Mouse (Mus musculus) bone marrow macrophage, adult 2 months (primary cell): ENCODE data around the gene Nostrin. TPM values are rescaled to one million over a fixed set of nuclear protein-coding genes. Genes with fewer than 3 reads are reported as not detected.

ENCODE experiments used
- H3K27ac ChIP-seq: 2 replicates; pipeline ENCODE4 v1.5.1; 2012; ENCODE audit warnings: low read depth, low read length; ENCODE audit not compliant: insufficient read depth
- H3K4me1 ChIP-seq: 2 replicates; pipeline ENCODE4 v1.6.1; 2012; ENCODE audit warnings: low read length; ENCODE audit not compliant: control insufficient read depth, insufficient read depth
- H3K4me3 ChIP-seq: 2 replicates; pipeline ENCODE4 v1.5.1; 2012; ENCODE audit warnings: mild to moderate bottlenecking, low read length, moderate library complexity; ENCODE audit not compliant: insufficient read depth
- CTCF ChIP-seq: IDR thresholded peaks from 2 replicates; pipeline ENCODE4 v1.5.1; 2012; ENCODE audit warnings: low read depth, mild to moderate bottlenecking, low read length, moderate library complexity
- POLR2A ChIP-seq: IDR thresholded peaks from 2 replicates; pipeline ENCODE4 v1.6.1; 2012; ENCODE audit warnings: mild to moderate bottlenecking, low read depth, low read length, borderline replicate concordance
- polyA plus RNA-seq: library from polyadenylated mRNA; stranded (reverse); fragments of >200 nt; gene quantifications from 2 replicates; pipeline ENCODE4 v1.2.4, GENCODE M21; 2012; ENCODE audit not compliant: missing spikeins, insufficient read depth, insufficient read length

Gene Nostrin
- polyA plus RNA-seq, 1 experiment = 38.4 TPM

GRCm38 (mm10) chr2:69128921-69129395 is 6.6 kb upstream of the Nostrin start:
- Histone ChIP-seq H3K27ac (peak overlapping the region; percentile 94), H3K4me1 (peaks cover 35% of the 10 kb centered on the region), H3K4me3 (peak overlapping the region; percentile 28)
- no peak for TF ChIP-seq CTCF
- no peak for TF ChIP-seq POLR2A

- no peak for TF ChIP-seq CTCF
- H3K27ac ChIP-seq = peak overlapping the region; percentile 94
- H3K4me3 ChIP-seq = no peak overlapping the region
- peaks cover 35% of the 10 kb centered on the region for H3K4me1 ChIP-seq
These were observed 6.0 kb upstream of the Nostrin start for GRCm38 (mm10) chr2:69129425-69130210.

GRCm38 (mm10) chr2:69132046-69132445 is 3.6 kb upstream of the Nostrin start:
- TF ChIP-seq CTCF (no peak), POLR2A (no peak)
- H3K4me3 ChIP-seq = no peak overlapping the region
- H3K27ac ChIP-seq = no peak overlapping the region

GRCm38 (mm10) chr2:69132488-69133040 is 3.0 kb upstream of the Nostrin start:
- Histone ChIP-seq H3K4me3 (no peak overlapping the region), H3K4me1 (peaks cover 50% of the 10 kb centered on the region), H3K27ac (no peak overlapping the region)
- TF ChIP-seq CTCF = no peak
- no peak for TF ChIP-seq POLR2A

More at GRCm38 (mm10) chr2:69132046-69132445, 3.6 kb upstream of the Nostrin start:
- peaks cover 47% of the 10 kb centered on the region for H3K4me1 ChIP-seq

GRCm38 (mm10) chr2:69134186-69134585 is 1.4 kb upstream of the Nostrin start:
- H3K4me3 ChIP-seq = no peak overlapping the region
- H3K4me1 ChIP-seq = peaks cover 40% of the 10 kb centered on the region
- no peak overlapping the region for H3K27ac ChIP-seq
- TF ChIP-seq CTCF (no peak), POLR2A (no peak)

- TF ChIP-seq POLR2A (no peak), CTCF (no peak)
- no peak overlapping the region; the same call in 1 of the 2 replicates for H3K27ac ChIP-seq
These were observed 663 bp upstream of the Nostrin start for GRCm38 (mm10) chr2:69134937-69135336.

GRCm38 (mm10) chr2:69137406-69138084 is 1.9 kb downstream of the Nostrin start:
- H3K27ac ChIP-seq = no peak overlapping the region
- H3K4me1 ChIP-seq = peaks cover 27% of the 10 kb centered on the region
- H3K4me3 ChIP-seq = no peak overlapping the region
- no peak for TF ChIP-seq CTCF
- TF ChIP-seq POLR2A = no peak

More at GRCm38 (mm10) chr2:69134937-69135336, 663 bp upstream of the Nostrin start:
- H3K4me1 ChIP-seq = peaks cover 34% of the 10 kb centered on the region
- H3K4me3 ChIP-seq = no peak overlapping the region

- H3K4me1 ChIP-seq = peaks cover 27% of the 10 kb centered on the region
- no peak overlapping the region for H3K27ac ChIP-seq
- no peak overlapping the region for H3K4me3 ChIP-seq
- no peak for TF ChIP-seq CTCF
- no peak for TF ChIP-seq POLR2A
These were observed 3.2 kb downstream of the Nostrin start for GRCm38 (mm10) chr2:69138759-69139158.

GRCm38 (mm10) chr2:69140215-69140614 is 4.6 kb downstream of the Nostrin start:
- Histone ChIP-seq H3K4me3 (no peak overlapping the region), H3K27ac (no peak overlapping the region), H3K4me1 (peaks cover 22% of the 10 kb centered on the region)
- TF ChIP-seq CTCF (no peak), POLR2A (no peak)
